In genomic region chr5:88887556-88888412, GRCm38 (mm10) we compare ENCODE assay signal across 7 mouse cellular contexts. TPM values are rescaled to one million over a fixed set of nuclear protein-coding genes. Genes with fewer than 3 reads are reported as not detected.
DNase-seq lines count a peak whose midpoint lies in the region; TF ChIP-seq lines count a peak whose summit lies in the region.

No protein-coding gene starts in this region.

- H3K9ac ChIP-seq in CH12.LX (ENCODE audit: insufficient read depth, low read depth) = no peak overlapping the region

- no peaks in the 10 kb centered on the region for H3K79me2 ChIP-seq in CH12.LX (replicated peaks; ENCODE audit: control insufficient read depth, extremely low read depth, insufficient read depth, poor library complexity, severe bottlenecking)

- DNase-seq in CH12.LX (ENCODE audit: extremely low read depth) (no peak), ES-CJ7 (ENCODE audit: low read depth, low spot score) (peak; percentile 14)
- DNase-seq in embryo, embryonic 10 days (ENCODE audit: low spot score) = peak; percentile 36
- peak; percentile 38 to 54 for DNase-seq in heart, postnatal 10 days
- peak; percentile 9 to 40 for DNase-seq in kidney, postnatal 25 days
- peak; percentile 46 for DNase-seq in testis, postnatal 10 days (ENCODE audit: low spot score)

- no peaks in the 10 kb centered on the region for H3K36me3 ChIP-seq in CH12.LX (replicated peaks in 1 of 2; ENCODE audit: control insufficient read depth in 1 of 2, insufficient read depth in 1 of 2, low read length in 1 of 2)
- no peaks in the 10 kb centered on the region for H3K36me3 ChIP-seq in megakaryocyte, embryonic 14.5 days (replicated peaks; ENCODE audit: low read length)

- TF ChIP-seq EP300 in CH12.LX (IDR thresholded peaks at IDR 0.05; ENCODE audit: low read length) = no peak

- H3K9me3 ChIP-seq in CH12.LX (replicated peaks; ENCODE audit: low read length) = peaks cover 8% of the 10 kb centered on the region
- no peaks in the 10 kb centered on the region for H3K9me3 ChIP-seq in megakaryocyte, embryonic 14.5 days

- intact Hi-C loops in heart, postnatal 10 days (cut with DNase I) = loop anchor here (5.0 to 10.0 kb wide), 2 partner anchors 40 to 173 kb away; no protein-coding TSS in a partner anchor

- dilution Hi-C loops in CH12.LX (cut with MboI; ENCODE audit: extremely low pct_ligation_motif_present, extremely low pct_unique_long_range_greater_than_20kb, low sequenced_read_pairs) = no loop called here

- no peak for TF ChIP-seq CTCF in CH12.LX (conservative IDR thresholded peaks at IDR 0.05 in 1 of 2, IDR thresholded peaks at IDR 0.05 in 1 of 2; ENCODE audit: low read depth in 2 of 2, low read length in 2 of 2)

- H3K27ac ChIP-seq in CH12.LX (ENCODE audit: insufficient read depth, low read depth) = no peak overlapping the region

- no peak overlapping the region for H3K4me3 ChIP-seq in CH12.LX (replicated peaks in 1 of 3; ENCODE audit: low read depth in 2 of 3, low read length in 2 of 3, poor library complexity in 1 of 3)
- H3K4me3 ChIP-seq in megakaryocyte, embryonic 14.5 days (replicated peaks) = peak overlapping the region; percentile 92

- no peak for TF ChIP-seq RAD21 in CH12.LX (IDR thresholded peaks at IDR 0.05; ENCODE audit: low read depth, low read length)

- in situ Hi-C loops in CH12.LX (cut with MboI; ENCODE audit: low pct_ligation_motif_present, low pct_unique_long_range_greater_than_20kb, low sequenced_read_pairs) = no loop called here

- H3K4me1 ChIP-seq in CH12.LX (ENCODE audit: control insufficient read depth in 1 of 2, insufficient read depth in 2 of 2) = peaks cover 0 to 5% of the 10 kb centered on the region in 2 experiments; a peak in 1 of 4 replicates
- H3K4me1 ChIP-seq in megakaryocyte, embryonic 14.5 days = peaks cover 27% of the 10 kb centered on the region

- no peak for TF ChIP-seq POLR2A in CH12.LX (IDR thresholded peaks at IDR 0.05; ENCODE audit: low read depth, low read length)

- peak overlapping the region; percentile 63 for H3K4me2 ChIP-seq in CH12.LX (ENCODE audit: insufficient read depth, low read depth, poor library complexity, severe bottlenecking)

- no peaks in the 10 kb centered on the region for H3K27me3 ChIP-seq in CH12.LX (replicated peaks)
- H3K27me3 ChIP-seq in megakaryocyte, embryonic 14.5 days (replicated peaks) = peaks cover 80% of the 10 kb centered on the region

TF ChIP-seq in CH12.LX, 34 proteins besides CTCF, POLR2A, EP300 and RAD21:
- no peak for TF ChIP-seq ZC3H11A (IDR thresholded peaks at IDR 0.05; ENCODE audit: low read depth, low read length)
- no peak for TF ChIP-seq USF2 (conservative IDR thresholded peaks at IDR 0.05; ENCODE audit: low read depth, low read length)
- no peak for TF ChIP-seq JUND (conservative IDR thresholded peaks at IDR 0.05; ENCODE audit: low read depth, low read length)
- no peak for TF ChIP-seq MYC (IDR thresholded peaks at IDR 0.05; ENCODE audit: low read depth, low read length)
- TF ChIP-seq E2F4 (IDR thresholded peaks at IDR 0.05; ENCODE audit: insufficient replicate concordance, low read depth, low read length) = no peak
- no peak for TF ChIP-seq PAX5 (IDR thresholded peaks at IDR 0.05; ENCODE audit: low read length)
- TF ChIP-seq BHLHE40 (IDR thresholded peaks at IDR 0.05; ENCODE audit: low read depth, low read length) = no peak
- no peak for TF ChIP-seq ETS1 (conservative IDR thresholded peaks at IDR 0.05; ENCODE audit: low read depth, low read length)
- TF ChIP-seq TBP (conservative IDR thresholded peaks at IDR 0.05; ENCODE audit: low read depth, low read length) = no peak
- no peak for TF ChIP-seq MEF2A (IDR thresholded peaks at IDR 0.05; ENCODE audit: borderline replicate concordance, low read depth, low read length)
- TF ChIP-seq MXI1 (IDR thresholded peaks at IDR 0.05; ENCODE audit: low read depth, low read length) = no peak
- no peak for TF ChIP-seq ZNF384 (IDR thresholded peaks at IDR 0.05; ENCODE audit: low read depth, low read length)
- TF ChIP-seq MAX (IDR thresholded peaks at IDR 0.05; ENCODE audit: low read length) = no peak
TF ChIP-seq in CH12.LX: peak in this region for 0.

RNA-seq across cellular contexts. Expression of gene Slc4a4, which starts 1.2 kb away (rescaled TPM):
- total RNA-seq in CH12.LX (2012; rRNA removed) = not detected in 2 replicates
- total RNA-seq in CH12.LX (2014; rRNA removed) = 0.03 TPM in 1 of 2 replicates, not detected in the other
- not detected in 2 replicates for polyA plus RNA-seq in CH12.LX (2012; ENCODE audit: insufficient read length, low read depth)
- 10 to 100 TPM; 34.1 to 44.1 TPM for total RNA-seq in heart, postnatal 10 days (2021)
- polyA plus RNA-seq in megakaryocyte, embryonic 14.5 days (2012; ENCODE audit: insufficient read depth, low replicate concordance) = not detected in 2 replicates

Comparison
In these comparisons a context has a peak if more than half of its experiments do, and no peak if none do; other contexts are left out.
1. RNA of gene Slc4a4, which starts 1.2 kb away (total RNA-seq): 34.1 to 44.1 TPM in heart, postnatal 10 days; 0.03 TPM in CH12.LX; every median in the first group is over 10 times any median in the second.